Mouse (Mus musculus) adrenal gland, postnatal 10 days (tissue): ENCODE results near the gene Oasl2. TPM values are rescaled to one million over a fixed set of nuclear protein-coding genes. Genes with fewer than 3 reads are reported as not detected.
A peak's percentile ranks its signal among the peaks of the same experiment; 100 is the strongest.
"Not testable (repeated sequence)": the region's sequence is repeated elsewhere in the genome, so short reads cannot be mapped to it uniquely, and the experiment has no call there.

Experiments used
- DNase-seq: peaks from one replicate; pipeline ENCODE4 v3.0.0; 2021; ENCODE audit warnings: mixed read lengths
- long read RNA-seq, 2 experiments: library from polyadenylated mRNA; stranded (forward); transcript quantifications; one replicate each; pipeline ENCODE4 v2.0.0; 2021
- total RNA-seq, 2 experiments: library from RNA; stranded (reverse); gene quantifications; 2 replicates each; pipeline ENCODE4 v1.2.3; 2021

The Oasl2 gene
- total RNA-seq: 1 to 10 TPM; 4.3 to 8.2 TPM
- long read RNA-seq, experiment 1, partial matches to known transcripts: 0 of 3 reads
- long read RNA-seq, experiment 1, other reads (novel, unspliced or antisense): 0 of 3 reads
- long read RNA-seq, experiment 2, partial matches to known transcripts: 0 of 4 reads
- long read RNA-seq, experiment 2, other reads (novel, unspliced or antisense): 2 of 4 reads

GRCm38 (mm10) chr5:114896688-114897373 lies at the start of gene Oasl2:
TSS of gene Oasl2 (plus strand) at chr5:114896936.
- no peak for DNase-seq

DNA sequence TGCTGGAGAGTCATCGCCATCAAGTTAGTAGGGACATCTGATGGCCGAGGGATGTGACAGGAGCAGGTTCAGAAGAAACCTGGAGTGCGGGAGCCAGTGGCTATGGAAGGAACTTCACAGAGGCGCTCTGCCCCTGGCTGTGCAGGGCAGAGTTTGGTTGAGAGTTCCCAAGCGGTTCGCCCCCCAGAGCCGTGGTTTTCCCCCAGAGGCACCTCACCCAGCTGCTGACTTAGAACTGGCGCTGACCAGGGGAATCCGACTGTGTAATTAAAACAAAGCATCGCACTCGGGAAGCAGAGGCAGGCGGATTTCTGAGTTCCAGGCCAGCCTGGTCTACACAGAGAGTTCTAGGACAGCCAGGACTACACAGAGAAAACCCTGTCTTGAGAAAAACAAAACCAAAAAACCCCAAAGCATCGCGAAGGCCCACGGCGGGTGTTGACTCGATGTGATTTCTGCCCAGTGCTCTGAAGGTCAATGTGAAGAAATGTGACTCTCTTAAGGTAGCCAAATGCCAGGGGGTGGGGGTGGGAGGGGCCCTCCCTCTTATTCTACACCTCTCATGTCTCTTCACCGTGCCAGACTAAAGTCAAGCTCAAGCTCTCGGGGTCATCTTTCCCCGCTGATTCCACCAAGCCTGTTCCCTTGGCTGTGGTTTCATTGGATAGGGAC lies 45.0 kb upstream of the Oasl2 start:
- no peak for DNase-seq

GRCm38 (mm10) chr5:114853364-114853763 lies 43.4 kb upstream of the Oasl2 start, which contains the start of gene 4930519G04Rik:
TSS of gene 4930519G04Rik (plus strand) at chr5:114853664.
- not testable (repeated sequence) for DNase-seq

DNA sequence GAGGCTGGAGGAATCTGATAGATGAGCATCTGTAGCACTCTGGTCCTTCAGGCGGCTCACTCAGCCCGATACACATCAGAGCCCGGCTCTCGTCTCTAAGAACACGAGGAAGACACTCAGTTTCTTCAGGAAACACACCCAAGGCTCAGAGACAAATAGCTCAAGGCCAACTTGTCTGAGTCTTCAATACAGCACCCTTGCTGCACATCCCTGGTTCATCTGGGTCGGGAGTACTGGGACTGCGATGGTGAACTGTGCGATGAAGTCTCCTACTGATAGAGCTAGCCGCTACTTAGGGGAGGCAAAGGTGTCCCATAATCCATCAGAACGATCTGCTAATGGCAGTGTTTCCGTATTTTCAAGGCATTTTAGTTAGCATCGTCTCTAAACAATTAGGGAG lies 38.2 kb upstream of the Oasl2 start, which contains the start of gene Gm9936:
Gene Gm9936, minus strand, starts transcription at position 101 of the 400 bp plus-strand sequence.
- no peak for DNase-seq

DNA sequence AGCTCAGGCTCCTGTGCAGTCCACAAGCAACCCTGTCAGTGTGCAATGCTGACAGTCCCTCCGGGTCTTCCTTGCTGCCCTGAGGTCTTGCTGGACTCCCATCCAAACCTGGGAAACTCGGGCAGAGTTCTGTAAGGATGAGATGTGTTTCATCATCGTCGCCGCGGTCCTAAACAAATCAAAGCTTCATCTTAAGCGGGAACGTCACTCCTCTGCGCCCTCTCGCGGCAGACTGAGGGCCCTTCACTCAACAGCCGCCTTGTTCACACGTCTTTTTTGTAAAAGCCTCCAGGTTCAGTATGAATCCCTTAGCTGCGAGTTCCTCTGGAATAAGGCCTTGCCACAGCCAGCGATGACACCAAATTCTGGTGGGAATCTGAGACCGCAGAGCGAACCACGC lies 37.5 kb upstream of the Oasl2 start:
- peak; percentile 84 for DNase-seq

DNA sequence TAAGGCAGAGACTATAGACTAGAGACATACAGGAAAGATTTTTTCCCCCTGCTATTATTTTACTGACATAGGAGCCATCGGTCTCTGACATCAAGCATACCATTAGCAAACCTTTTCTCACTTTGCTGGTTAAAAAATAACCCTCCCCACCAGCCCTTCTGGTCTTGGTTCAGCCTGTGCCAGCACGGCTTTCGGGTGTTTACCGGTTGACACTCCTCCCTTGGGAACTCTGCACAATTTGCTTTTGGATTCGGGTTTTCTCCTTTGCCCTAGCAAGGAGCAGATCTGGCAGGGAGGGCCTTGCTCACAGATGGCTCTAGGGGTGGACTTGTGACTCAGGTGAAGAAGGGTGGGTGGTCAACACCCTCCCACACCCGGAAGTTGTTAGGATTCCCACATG lies 35.0 kb upstream of the Oasl2 start:
- DNase-seq: peak; percentile 53

- DNase-seq: no peak
Observed at GRCm38 (mm10) chr5:114864813-114865212, 31.9 kb upstream of the Oasl2 start.

- DNase-seq: no peak
Observed at GRCm38 (mm10) chr5:114865279-114865678, 31.5 kb upstream of the Oasl2 start.

- DNase-seq: peak; percentile 45
Observed at GRCm38 (mm10) chr5:114875858-114876257, 20.9 kb upstream of the Oasl2 start.

- no peak for DNase-seq
Observed at GRCm38 (mm10) chr5:114876331-114876730, 20.4 kb upstream of the Oasl2 start.

DNA sequence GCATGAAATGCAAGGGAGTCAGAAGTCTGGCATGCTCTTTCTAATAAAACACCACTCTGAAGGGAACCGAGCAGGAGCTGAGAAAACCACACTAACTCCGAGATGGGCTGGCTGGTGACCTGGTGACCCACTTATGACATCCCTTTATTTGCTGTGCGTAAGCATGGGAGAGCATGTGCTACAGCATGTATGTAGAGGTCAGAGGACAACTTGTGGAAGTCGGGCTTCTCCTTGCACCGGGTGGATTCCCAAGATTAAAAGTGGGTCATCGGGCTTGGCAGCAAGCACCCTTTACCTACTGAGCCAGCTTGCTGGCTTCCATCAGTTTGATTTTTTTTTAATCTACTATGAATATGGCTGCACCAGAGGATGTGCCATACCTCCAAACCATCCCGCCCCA lies 19.2 kb upstream of the Oasl2 start:
- no peak for DNase-seq

GRCm38 (mm10) chr5:114879399-114879798 lies 17.3 kb upstream of the Oasl2 start:
- DNase-seq: no peak

GRCm38 (mm10) chr5:114882319-114882718 lies 14.4 kb upstream of the Oasl2 start:
- not testable (repeated sequence) for DNase-seq

- no peak for DNase-seq
Observed at GRCm38 (mm10) chr5:114883022-114883421, 13.7 kb upstream of the Oasl2 start.

DNA sequence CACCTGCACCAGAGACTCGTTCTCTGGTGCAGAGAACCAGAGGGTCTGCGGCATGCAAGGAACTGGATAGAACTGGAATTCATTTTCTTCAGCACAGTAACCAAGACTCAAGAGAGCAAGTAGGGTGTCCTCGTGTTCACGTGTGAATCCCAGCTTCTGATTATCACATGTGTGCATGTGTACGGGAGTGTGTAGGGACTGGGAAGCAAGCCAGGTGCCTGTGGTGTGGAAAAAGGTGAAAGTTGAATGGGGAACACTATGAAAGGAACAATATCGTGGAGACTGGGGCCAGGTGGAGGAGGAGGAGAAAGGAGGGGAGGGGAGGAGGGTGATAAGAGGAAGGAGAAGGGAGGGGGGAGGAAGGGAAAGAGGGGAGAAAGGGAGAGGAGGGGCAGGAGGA lies 9.9 kb upstream of the Oasl2 start:
- DNase-seq: no peak

- no peak for DNase-seq
Observed at GRCm38 (mm10) chr5:114888995-114889394, 7.7 kb upstream of the Oasl2 start.

- no peak for DNase-seq
Observed at GRCm38 (mm10) chr5:114895542-114895941, 1.2 kb upstream of the Oasl2 start.

DNA sequence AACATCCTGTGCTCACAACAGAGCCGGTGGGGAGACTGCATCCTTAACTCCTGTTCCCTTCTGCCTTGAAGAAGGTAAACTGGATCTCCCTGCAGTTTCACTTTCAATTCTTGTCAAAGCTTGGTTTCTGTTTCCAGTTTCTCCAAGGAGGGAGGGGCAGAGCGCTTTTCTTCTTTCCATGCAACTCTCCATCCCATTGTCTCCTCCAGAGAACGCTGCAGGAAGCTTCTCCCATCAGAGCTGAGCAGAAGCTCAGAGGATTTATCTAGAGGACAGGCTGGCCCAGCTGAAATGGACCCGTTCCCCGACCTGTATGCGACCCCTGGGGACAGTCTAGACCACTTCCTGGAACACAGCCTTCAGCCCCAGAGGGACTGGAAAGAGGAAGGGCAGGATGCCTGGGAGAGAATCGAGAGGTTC lies 648 bp downstream of the Oasl2 start:
- DNase-seq: peak; percentile 40

- no peak for DNase-seq
Observed at GRCm38 (mm10) chr5:114898857-114899256, 2.1 kb downstream of the Oasl2 start.

DNA sequence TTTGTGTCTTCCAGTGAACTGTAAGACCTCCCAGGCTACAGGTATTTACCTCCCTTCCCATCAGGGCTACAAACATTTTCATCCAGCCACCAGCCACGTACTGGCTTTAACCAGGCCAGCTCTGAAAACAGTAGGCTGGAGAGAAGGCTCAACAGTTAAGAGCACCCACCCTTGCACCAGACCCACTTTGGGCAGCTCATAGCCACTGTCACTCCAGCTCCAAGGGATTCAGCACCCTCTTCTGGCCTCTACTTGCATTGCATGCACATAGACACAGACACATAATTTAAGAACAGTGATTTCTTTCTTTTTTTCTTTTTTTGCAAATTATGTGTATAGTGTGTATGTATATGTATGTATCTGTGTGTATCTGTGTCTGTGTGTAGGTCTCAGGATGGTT lies 5.7 kb downstream of the Oasl2 start:
- DNase-seq: peak; percentile 65

DNA sequence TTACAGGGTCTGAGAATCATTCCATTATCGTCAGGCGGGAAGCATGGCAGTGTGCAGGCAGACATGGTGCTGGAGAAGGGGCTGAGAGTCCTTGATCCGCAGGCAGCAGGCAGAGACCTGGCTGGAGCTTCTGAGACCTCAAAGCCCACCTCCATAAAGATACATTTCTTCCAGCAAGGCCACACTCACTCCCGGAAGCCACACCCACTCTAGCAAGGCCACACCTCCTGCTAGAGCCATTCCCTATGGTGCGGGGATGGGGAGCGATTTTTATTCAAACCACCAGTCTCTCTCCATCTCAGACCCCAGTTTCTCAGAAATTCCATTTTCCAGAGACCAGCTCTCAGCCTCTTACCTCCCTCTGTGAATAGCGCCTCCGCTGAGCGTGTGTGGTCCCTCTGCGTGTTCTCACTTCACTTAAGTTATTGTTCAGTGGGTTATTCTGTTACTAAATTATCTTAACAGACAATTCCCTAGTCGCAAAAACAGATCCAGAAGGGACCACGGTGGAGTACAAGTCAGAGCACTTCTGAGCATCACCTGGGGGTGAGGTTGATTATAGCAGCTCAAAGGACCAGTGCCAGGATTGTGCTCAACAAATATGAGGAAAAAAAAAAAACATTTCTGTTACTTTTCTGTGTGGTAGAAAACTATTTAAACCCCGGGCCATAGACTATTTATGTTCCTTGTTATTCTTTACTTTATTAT lies 12.0 kb downstream of the Oasl2 start:
- no peak for DNase-seq

DNA sequence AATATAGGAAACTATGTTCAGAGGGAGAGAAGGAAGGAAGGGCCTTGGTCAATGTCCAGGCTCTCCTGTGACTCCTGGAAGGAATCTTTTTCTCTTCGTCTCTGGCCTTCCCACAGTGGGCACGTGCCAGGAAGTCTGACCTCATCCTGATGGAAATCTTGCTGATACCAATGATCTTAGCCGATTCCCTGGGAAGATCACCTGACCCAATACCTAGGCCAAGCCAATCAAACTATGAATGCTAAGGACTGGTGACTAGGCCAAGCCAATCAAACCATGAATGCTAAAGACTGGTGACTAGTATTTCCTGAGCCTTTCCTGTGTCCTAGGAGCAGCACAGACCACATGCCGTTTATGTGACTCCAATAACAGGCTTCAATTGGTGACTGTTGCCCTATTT lies 16.9 kb downstream of the Oasl2 start:
- no peak for DNase-seq

- no peak for DNase-seq
Observed at GRCm38 (mm10) chr5:114914855-114915254, 18.1 kb downstream of the Oasl2 start.
